ENCODE assay signal across 7 mouse cellular contexts in the genomic region with DNA sequence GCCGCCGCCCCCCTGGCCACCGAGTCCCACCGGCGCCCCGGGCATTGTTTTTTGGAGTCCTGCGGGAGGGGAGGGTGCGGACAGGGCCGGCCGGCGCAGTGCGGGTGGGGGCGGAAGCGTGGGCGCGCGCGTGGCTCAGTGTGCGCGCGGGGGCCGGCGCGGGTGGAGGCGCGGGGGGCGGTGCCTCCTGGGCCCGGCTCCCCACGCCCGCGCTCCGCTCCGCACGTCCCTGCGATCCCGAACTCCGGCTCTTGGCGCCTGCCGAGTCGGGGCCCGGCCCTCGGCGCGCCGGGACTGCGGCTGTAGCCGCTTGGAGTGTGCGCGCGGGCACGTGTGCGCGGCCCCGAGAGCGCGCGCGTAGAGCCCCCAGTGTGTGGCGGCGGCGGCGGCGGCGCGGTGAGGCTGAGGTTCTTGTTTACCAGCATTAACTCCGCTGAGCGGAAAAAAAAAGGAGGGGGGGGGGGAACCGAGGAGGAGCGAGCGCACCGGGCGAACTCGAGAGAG. TPM values are rescaled to one million over a fixed set of nuclear protein-coding genes. Genes with fewer than 3 reads are reported as not detected.
A peak's percentile ranks its signal among the peaks of the same experiment; 100 is the strongest.
DNase-seq lines count a peak whose midpoint lies in the region; ATAC-seq lines count a peak whose summit lies in the region.

No protein-coding gene starts in this region.

- peak; percentile 97 for DNase-seq in adrenal gland, postnatal 14 days
- peak; percentile 95 for DNase-seq in embryonic facial prominence, embryonic 10.5 days (ENCODE audit: low spot score)
- DNase-seq in kidney, adult 11 months, result peak; percentile 92
- peak; percentile 96 for DNase-seq in limb, embryonic 10.5 days (ENCODE audit: low spot score)
- peak; percentile 77 for DNase-seq in spleen, adult 12 weeks (ENCODE audit: low spot score)

- H3K27ac ChIP-seq in embryonic facial prominence, embryonic 10.5 days (replicated peaks), result peak overlapping the region; percentile 99
- H3K27ac ChIP-seq in limb, embryonic 10.5 days, result peak overlapping the region; percentile 100
- H3K27ac ChIP-seq in midbrain, embryonic 13.5 days, result peak overlapping the region; percentile 100

- H3K9me3 ChIP-seq in embryonic facial prominence, embryonic 10.5 days, result no peaks in the 10 kb centered on the region
- H3K9me3 ChIP-seq in limb, embryonic 10.5 days (replicated peaks), result no peaks in the 10 kb centered on the region
- no peaks in the 10 kb centered on the region for H3K9me3 ChIP-seq in midbrain, embryonic 13.5 days

- H3K4me2 ChIP-seq in midbrain, embryonic 13.5 days (replicated peaks), result peak overlapping the region; percentile 100

- H3K36me3 ChIP-seq in embryonic facial prominence, embryonic 10.5 days (replicated peaks), result no peaks in the 10 kb centered on the region
- H3K36me3 ChIP-seq in limb, embryonic 10.5 days, result no peaks in the 10 kb centered on the region
- H3K36me3 ChIP-seq in midbrain, embryonic 13.5 days, result no peaks in the 10 kb centered on the region

- ATAC-seq in granulocyte monocyte progenitor cell, adult 5-6 weeks (replicated peaks; ENCODE audit: poor library complexity, severe bottlenecking), result peak; percentile 62
- peak; percentile 82 for ATAC-seq in midbrain, embryonic 13.5 days

- H3K9ac ChIP-seq in midbrain, embryonic 13.5 days (replicated peaks), result peak overlapping the region; percentile 96

- H3K4me1 ChIP-seq in embryonic facial prominence, embryonic 10.5 days, result peaks cover 44% of the 10 kb centered on the region
- peaks cover 31% of the 10 kb centered on the region for H3K4me1 ChIP-seq in limb, embryonic 10.5 days
- H3K4me1 ChIP-seq in midbrain, embryonic 13.5 days (replicated peaks), result peaks cover 31% of the 10 kb centered on the region

- WGBS in embryonic facial prominence, embryonic 10.5 days, result 0% methylated on average over 67 of the region's 73 CpGs
- under 1% methylated on average over 52 of the region's 73 CpGs for WGBS in limb, embryonic 10.5 days
- under 1% methylated on average over 66 of the region's 73 CpGs for WGBS in midbrain, embryonic 13.5 days

- peaks cover 19% of the 10 kb centered on the region for H3K27me3 ChIP-seq in embryonic facial prominence, embryonic 10.5 days (replicated peaks; ENCODE audit: low read depth, poor library complexity, severe bottlenecking)
- peaks cover 4% of the 10 kb centered on the region; the same call in 1 of the 2 replicates for H3K27me3 ChIP-seq in limb, embryonic 10.5 days (ENCODE audit: low read depth, poor library complexity, severe bottlenecking)
- peaks cover 4% of the 10 kb centered on the region; the same call in 1 of the 2 replicates for H3K27me3 ChIP-seq in midbrain, embryonic 13.5 days

- peak overlapping the region; percentile 90 for H3K4me3 ChIP-seq in embryonic facial prominence, embryonic 10.5 days
- peak overlapping the region; percentile 78 for H3K4me3 ChIP-seq in limb, embryonic 10.5 days
- H3K4me3 ChIP-seq in midbrain, embryonic 13.5 days (replicated peaks), result peak overlapping the region; percentile 95

RNA-seq across cellular contexts. Expression of a gene that starts 1.0 kb away (rescaled TPM):
- total RNA-seq in adrenal gland, postnatal 14 days (2021), result 79.5 and 83.6 TPM in 2 replicates
- 22.6 and 25.2 TPM in 2 replicates for polyA plus RNA-seq in embryonic facial prominence, embryonic 10.5 days (2016; fragmentation: Nextera tagmentation; extraction: Ambion mirVana)
- total RNA-seq in granulocyte monocyte progenitor cell, adult 5-6 weeks (2014; fragmentation: Nextera tagmentation), result 59.2 and 59.7 TPM in 2 replicates
- total RNA-seq in granulocyte monocyte progenitor cell, adult 5-6 weeks (2017), result 27.9 and 29.4 TPM in 2 replicates
- polyA plus RNA-seq in limb, embryonic 10.5 days (2016; fragmentation: Nextera tagmentation; extraction: Ambion mirVana), result 21.8 and 27.9 TPM in 2 replicates
- polyA plus RNA-seq in midbrain, embryonic 13.5 days (2015; fragmentation: Nextera tagmentation; extraction: Ambion mirVana), result 28.0 and 31.4 TPM in 2 replicates

Comparison
In these comparisons a context has a peak if more than half of its experiments do, and no peak if none do; other contexts are left out.
1. Peak in every context shown above with its lines: DNase-seq, ATAC-seq, H3K4me3 ChIP-seq and H3K27ac ChIP-seq.